Mouse (Mus musculus): Measurements from ENCODE around the gene Sh3gl3. TPM values are rescaled to one million over a fixed set of nuclear protein-coding genes. Genes with fewer than 3 reads are reported as not detected.
A peak's percentile ranks its signal among the peaks of the same experiment; 100 is the strongest.

Gene Sh3gl3
- polyA plus RNA-seq, 1 experiment from 2014 or later = 26.7 TPM

DNA sequence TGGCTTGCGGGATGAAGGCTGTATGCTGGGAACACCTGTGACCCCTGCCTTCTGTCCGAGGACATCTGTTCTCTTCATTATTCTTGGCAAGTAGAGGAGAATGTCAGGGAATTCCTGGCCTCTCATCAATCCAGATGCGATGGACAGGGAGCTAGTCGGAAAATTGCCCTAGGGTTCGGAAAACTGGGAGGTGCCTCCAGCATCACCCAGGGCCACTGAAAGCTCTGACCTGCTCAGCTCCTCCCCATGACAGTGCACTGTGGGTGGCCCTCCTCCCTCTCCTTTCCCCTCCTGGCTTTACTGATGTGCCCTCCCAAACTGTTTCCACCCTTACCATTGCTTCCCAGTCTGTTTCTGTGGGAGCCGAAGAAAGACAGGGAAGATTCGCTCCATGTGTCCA lies 29.5 kb downstream of the Sh3gl3 start:
- no peak overlapping the region for H3K27ac ChIP-seq
- no peak overlapping the region for H3K4me3 ChIP-seq
- no peak overlapping the region for H3K4me2 ChIP-seq (replicated peaks)
- no peak for ATAC-seq (ENCODE audit: low FRiP score)
- no peaks in the 10 kb centered on the region for H3K36me3 ChIP-seq
- WGBS = 69% methylated on average over 7 of the region's 7 CpGs
- H3K27me3 ChIP-seq = no peaks in the 10 kb centered on the region
- no peak overlapping the region for H3K9ac ChIP-seq
- no peaks in the 10 kb centered on the region for H3K9me3 ChIP-seq (replicated peaks)
- H3K4me1 ChIP-seq = peaks cover 9% of the 10 kb centered on the region

DNA sequence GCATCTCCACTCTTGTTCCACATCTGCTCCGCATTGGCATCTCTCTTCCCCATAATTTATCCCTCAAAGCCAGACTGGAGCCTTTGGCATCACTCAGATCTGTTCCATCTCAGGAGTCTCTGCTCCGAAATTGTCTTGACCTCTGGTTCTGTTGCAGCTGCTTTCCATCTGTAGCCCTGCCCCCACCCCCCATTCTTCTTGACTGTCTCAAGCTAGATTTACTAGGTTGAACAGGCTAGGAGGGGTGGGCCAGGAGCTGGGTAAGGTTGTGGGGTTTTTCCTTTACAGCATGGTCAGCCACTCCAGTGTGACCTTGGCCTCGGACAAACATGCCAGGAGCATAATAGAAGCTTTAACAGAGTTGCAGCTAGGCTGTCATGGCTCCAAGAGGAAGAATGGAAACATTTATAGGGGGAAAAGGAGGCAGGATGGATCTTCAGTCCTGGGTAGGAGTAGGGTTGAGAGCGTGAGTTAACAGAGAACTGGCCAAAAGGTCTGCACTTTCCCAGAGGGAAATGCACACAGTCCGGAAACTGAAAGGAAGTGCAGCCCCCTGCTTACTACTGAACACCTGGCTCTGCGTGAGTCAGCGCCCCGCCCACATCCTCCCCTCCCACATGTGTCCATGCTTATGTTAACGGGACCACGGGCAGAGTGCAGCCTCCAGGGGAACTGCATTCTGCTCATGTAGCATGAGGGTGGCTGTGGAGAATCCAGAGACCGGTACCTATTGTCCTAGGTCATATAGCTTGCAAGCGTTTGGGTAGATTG lies 30.6 kb downstream of the Sh3gl3 start:
- H3K36me3 ChIP-seq = no peaks in the 10 kb centered on the region
- ATAC-seq (ENCODE audit: low FRiP score) = no peak
- no peaks in the 10 kb centered on the region for H3K9me3 ChIP-seq (replicated peaks)
- H3K4me2 ChIP-seq (replicated peaks) = no peak overlapping the region
- no peak overlapping the region for H3K4me3 ChIP-seq
- no peak overlapping the region for H3K27ac ChIP-seq
- H3K4me1 ChIP-seq = peaks cover 9% of the 10 kb centered on the region
- 55% methylated on average over 12 of the region's 12 CpGs for WGBS
- no peak overlapping the region for H3K9ac ChIP-seq
- no peaks in the 10 kb centered on the region for H3K27me3 ChIP-seq

DNA sequence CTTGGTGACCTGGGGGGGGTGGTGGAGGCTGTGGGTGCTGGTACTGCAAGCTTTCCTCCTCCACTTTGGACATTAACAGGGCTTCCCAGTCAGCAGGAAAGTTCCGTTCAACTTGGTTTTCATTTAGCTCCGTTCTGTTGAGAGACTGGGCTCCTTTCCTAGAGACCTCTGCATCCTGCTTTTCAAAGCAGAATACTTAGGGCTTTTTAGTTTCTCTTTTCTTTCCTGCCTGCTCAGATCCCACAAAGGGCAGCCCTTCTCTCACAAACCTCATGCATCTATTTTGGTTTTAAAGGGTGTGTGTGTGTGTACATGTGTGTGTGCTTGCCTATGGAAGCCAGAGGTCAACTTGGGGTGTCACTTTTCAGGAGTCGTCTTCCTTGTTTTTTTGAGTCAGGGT lies 31.3 kb downstream of the Sh3gl3 start:
- Histone ChIP-seq H3K27ac (no peak overlapping the region), H3K9ac (no peak overlapping the region), H3K4me3 (no peak overlapping the region), H3K4me2 (replicated peaks) (no peak overlapping the region), H3K4me1 (peaks cover 9% of the 10 kb centered on the region), H3K36me3 (no peaks in the 10 kb centered on the region), H3K9me3 (replicated peaks) (no peaks in the 10 kb centered on the region), H3K27me3 (no peaks in the 10 kb centered on the region)
- no peak for ATAC-seq (ENCODE audit: low FRiP score)
- WGBS = 83% methylated on average over 3 of the region's 3 CpGs

DNA sequence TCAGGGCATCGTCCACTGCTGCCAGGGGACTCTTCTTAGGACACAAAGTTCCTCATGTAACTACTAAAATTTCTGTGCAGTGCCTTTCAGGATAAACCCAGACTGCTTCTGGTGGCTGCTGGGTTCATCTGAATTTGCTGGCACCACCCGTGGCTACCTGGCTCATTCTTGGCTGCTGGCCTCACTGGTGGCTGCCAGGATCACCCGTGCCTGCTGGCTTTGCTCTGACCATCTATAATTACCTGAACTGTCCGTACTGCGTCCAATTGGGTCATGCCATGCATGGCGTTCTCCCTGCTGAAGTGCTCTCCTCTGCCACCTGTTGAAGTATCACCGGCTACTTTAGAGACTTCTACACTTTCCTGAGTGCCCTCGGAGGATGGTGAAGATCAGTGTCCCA lies 33.1 kb downstream of the Sh3gl3 start:
- Histone ChIP-seq H3K36me3 (no peaks in the 10 kb centered on the region), H3K9me3 (replicated peaks) (no peaks in the 10 kb centered on the region), H3K4me1 (peaks cover 9% of the 10 kb centered on the region), H3K4me3 (no peak overlapping the region), H3K27ac (no peak overlapping the region), H3K9ac (no peak overlapping the region), H3K27me3 (no peaks in the 10 kb centered on the region), H3K4me2 (replicated peaks) (no peak overlapping the region)
- WGBS = 91% methylated on average over 8 of the region's 8 CpGs
- no peak for ATAC-seq (ENCODE audit: low FRiP score)

DNA sequence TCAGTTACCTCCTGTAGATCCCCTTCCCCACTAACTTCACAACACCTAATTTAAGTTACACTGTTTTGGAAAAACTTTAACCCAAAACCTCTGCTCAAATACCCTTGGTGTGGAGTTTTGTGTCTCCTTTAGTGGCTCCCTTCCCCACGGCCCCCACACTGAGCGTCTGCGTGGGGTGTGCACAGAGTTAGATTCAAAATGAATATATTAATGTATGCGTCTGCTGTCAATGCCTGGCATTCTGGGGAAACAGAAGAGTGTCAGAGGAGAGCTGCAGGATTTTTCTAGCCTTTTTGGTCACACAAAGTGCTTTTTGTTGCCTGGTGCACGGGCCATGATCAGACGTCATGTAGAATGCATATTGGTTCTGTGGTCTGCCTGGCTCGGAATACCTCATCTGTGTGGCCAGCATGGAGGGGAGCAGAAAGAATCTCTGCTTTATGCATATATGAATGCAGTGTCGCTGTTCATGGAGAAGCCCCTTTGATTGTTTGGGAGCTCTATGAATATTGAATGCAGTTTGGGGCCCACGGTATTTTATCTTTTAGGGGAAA lies 47.8 kb downstream of the Sh3gl3 start:
- no peak overlapping the region for H3K4me3 ChIP-seq
- H3K4me2 ChIP-seq (replicated peaks) = no peak overlapping the region
- no peak overlapping the region for H3K27ac ChIP-seq
- H3K9me3 ChIP-seq (replicated peaks) = no peaks in the 10 kb centered on the region
- peaks cover 3% of the 10 kb centered on the region; the same call in 1 of the 2 replicates for H3K27me3 ChIP-seq
- WGBS = 45% methylated on average over 9 of the region's 9 CpGs
- H3K36me3 ChIP-seq = no peaks in the 10 kb centered on the region
- H3K9ac ChIP-seq = no peak overlapping the region
- peaks cover 6% of the 10 kb centered on the region; the same call in 1 of the 2 replicates for H3K4me1 ChIP-seq
- ATAC-seq (ENCODE audit: low FRiP score) = 0 out of 2 replicates have a peak, but pooled peaks have one; percentile 38

DNA sequence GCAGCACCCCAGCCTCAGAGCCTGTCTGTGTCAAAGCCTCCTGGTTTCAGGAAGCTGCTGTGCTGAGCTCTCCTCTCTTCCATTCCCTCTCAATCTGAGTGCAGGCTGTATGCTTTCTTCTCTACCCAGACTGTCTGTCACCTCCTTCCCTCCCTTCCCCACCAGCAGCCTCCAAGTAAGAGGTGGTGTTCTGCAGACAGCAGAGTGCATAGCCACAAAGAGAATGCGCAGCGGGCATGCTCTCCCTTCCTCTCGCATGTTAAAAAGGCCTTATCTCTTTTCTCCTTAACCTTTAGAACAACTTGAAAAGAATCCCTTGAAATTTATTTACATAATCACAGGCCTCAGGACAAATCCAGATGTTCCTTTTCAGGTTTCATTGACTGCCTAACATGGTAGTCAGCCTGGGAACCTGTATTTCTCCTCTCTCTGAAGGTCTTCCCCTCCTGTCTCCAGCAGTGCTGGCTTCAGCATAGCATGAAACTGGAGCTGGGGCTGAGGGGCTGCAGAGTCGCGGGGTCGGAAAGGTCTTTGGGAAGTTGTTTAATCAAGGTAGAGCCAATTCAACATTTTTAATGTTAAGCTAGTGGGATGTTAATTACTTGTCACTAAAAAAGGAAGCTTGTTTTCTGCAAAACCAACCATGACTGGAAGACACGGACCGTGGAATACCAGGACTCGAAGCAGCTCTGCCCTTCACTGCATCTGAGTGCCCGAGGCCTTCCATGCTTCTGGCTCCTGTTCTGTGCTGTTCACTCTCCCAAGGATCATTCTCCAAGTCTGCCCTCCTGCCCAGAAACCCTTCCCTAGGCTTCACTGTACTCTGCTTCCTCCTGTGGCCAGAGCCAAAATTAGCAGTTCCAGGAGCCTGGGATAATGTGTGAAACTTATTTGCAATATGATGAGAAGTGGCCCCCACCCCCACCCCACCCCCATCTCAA lies 50.5 kb downstream of the Sh3gl3 start:
- Histone ChIP-seq H3K27me3 (peaks cover 3% of the 10 kb centered on the region; the same call in 1 of the 2 replicates), H3K4me2 (replicated peaks) (no peak overlapping the region), H3K27ac (no peak overlapping the region), H3K36me3 (no peaks in the 10 kb centered on the region), H3K4me1 (peaks cover 6% of the 10 kb centered on the region; the same call in 1 of the 2 replicates), H3K9ac (no peak overlapping the region), H3K9me3 (replicated peaks) (no peaks in the 10 kb centered on the region), H3K4me3 (no peak overlapping the region)
- WGBS = 21% methylated on average over 10 of the region's 10 CpGs
- no peak for ATAC-seq (ENCODE audit: low FRiP score)

DNA sequence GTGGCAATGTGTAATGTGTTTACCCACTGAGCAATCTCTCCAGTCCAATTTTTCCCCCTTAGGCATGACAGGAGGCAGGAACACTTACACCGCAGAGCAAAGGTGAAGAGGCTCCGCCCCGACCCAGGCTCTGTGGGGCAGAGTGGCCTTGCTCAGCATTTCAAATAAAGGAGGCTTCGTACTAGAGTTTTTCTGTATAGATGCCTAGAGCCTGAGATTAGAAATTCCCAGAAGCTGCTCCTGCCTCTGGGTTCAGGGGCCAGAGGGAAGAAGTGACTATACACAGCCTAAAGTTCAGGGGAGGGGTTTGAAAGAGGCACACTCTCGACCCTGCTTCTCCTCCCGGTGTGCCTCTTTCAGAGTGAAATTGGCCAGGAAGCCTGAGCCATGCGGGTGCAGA lies 59.6 kb downstream of the Sh3gl3 start:
- 70% methylated on average over 7 of the region's 7 CpGs for WGBS
- Histone ChIP-seq H3K27ac (no peak overlapping the region), H3K4me3 (no peak overlapping the region), H3K27me3 (no peaks in the 10 kb centered on the region), H3K36me3 (no peaks in the 10 kb centered on the region), H3K9me3 (replicated peaks) (no peaks in the 10 kb centered on the region), H3K4me1 (peaks cover 24% of the 10 kb centered on the region), H3K4me2 (replicated peaks) (no peak overlapping the region), H3K9ac (no peak overlapping the region)
- no peak for ATAC-seq (ENCODE audit: low FRiP score)

DNA sequence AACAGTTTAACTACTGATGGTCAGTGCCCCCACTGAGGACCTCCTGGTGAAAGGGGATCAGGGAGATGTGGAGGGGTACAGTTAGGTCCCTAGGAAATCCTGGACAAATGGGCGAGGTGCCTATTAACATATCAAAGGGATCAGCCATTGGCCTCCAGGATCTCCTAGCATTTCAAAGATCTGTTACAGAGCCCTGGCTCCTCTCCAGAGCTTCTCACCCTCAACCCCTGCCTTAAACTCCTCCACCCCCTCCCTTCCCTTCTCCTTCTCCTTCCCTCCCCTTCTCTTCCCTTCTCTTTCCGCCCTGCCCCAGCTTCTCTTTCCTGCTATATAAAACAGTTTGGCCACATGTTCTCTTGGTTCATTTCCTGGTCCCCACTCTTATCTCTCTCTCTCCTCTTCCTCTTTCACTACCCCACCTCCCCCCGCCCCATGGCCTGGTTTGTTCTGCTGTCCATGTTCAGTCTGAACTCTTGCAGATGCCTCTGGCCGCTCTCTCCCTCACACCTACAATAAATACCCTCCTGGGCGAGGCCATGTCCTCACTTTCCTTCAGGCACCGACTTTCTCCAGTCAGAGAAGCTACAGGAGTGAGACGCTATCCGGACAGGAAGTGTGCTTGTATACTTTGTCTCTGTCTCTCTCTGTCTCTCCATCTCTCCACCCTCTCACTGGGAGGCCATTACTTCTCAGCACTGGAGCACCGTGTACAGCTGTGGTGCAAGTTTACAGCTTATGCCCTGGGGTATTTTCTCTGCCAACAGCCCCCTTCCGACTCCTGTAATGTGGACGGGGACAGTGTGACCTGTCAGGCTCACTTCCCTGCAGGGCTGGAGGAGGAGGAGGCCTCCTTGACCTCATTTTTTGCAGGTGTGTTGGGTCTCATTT lies 60.6 kb downstream of the Sh3gl3 start:
- 41% methylated on average over 11 of the region's 11 CpGs for WGBS
- Histone ChIP-seq H3K9ac (no peak overlapping the region), H3K27ac (no peak overlapping the region), H3K36me3 (no peaks in the 10 kb centered on the region), H3K4me1 (peaks cover 24% of the 10 kb centered on the region), H3K9me3 (replicated peaks) (no peaks in the 10 kb centered on the region), H3K4me2 (replicated peaks) (no peak overlapping the region), H3K27me3 (no peaks in the 10 kb centered on the region), H3K4me3 (no peak overlapping the region)
- ATAC-seq (ENCODE audit: low FRiP score) = 0 out of 2 replicates have a peak, but pooled peaks have one; percentile 19

DNA sequence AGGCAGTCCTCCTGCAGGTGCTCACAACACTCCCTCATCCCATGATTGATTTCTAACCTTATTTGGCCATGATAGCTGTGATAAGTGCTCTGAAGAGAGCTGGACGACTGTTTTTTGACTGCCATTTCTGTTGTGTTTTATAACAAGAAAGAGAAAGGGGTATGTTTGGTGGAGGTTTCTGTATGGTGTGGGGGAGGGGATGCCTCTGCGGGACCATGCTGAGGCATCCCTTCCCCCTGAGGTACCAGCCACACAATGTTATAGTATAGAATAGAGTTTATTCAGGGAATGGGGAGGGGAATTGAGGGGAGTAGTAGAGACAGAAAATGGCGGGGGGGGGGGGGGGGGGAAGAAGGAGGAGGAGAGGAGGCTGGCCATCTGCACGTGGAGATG lies 61.3 kb downstream of the Sh3gl3 start:
- Histone ChIP-seq H3K36me3 (no peaks in the 10 kb centered on the region), H3K4me1 (peaks cover 24% of the 10 kb centered on the region), H3K9me3 (replicated peaks) (no peaks in the 10 kb centered on the region), H3K4me2 (replicated peaks) (no peak overlapping the region), H3K9ac (no peak overlapping the region), H3K27ac (no peak overlapping the region), H3K4me3 (no peak overlapping the region), H3K27me3 (no peaks in the 10 kb centered on the region)
- WGBS = 24% methylated on average over 2 of the region's 4 CpGs
- no peak for ATAC-seq (ENCODE audit: low FRiP score)

DNA sequence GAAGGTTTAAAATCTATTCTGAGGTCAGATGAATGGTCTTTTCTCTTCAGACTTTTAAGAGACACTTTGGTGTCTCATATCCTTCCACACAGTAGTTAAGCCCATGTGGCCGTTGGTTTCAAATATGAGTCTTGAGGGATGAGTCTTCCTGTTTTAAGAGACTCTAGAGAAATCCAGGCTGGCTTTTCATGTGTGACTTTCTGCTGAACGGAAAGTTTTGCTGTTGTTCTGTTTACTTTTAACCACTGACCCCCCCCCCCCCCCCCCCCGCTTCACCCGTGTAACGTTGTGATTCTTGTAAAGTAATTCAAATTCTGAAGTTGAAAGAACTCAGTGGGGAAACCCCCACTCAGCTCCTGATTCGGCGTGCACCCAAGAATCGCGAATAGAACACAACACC lies 61.8 kb downstream of the Sh3gl3 start:
- no peaks in the 10 kb centered on the region for H3K36me3 ChIP-seq
- ATAC-seq (ENCODE audit: low FRiP score) = no peak
- H3K9me3 ChIP-seq (replicated peaks) = no peaks in the 10 kb centered on the region
- no peak overlapping the region for H3K4me3 ChIP-seq
- H3K4me2 ChIP-seq (replicated peaks) = no peak overlapping the region
- no peaks in the 10 kb centered on the region for H3K27me3 ChIP-seq
- no peak overlapping the region for H3K9ac ChIP-seq
- H3K27ac ChIP-seq = no peak overlapping the region
- peaks cover 24% of the 10 kb centered on the region for H3K4me1 ChIP-seq
- WGBS = 63% methylated on average over 9 of the region's 9 CpGs

DNA sequence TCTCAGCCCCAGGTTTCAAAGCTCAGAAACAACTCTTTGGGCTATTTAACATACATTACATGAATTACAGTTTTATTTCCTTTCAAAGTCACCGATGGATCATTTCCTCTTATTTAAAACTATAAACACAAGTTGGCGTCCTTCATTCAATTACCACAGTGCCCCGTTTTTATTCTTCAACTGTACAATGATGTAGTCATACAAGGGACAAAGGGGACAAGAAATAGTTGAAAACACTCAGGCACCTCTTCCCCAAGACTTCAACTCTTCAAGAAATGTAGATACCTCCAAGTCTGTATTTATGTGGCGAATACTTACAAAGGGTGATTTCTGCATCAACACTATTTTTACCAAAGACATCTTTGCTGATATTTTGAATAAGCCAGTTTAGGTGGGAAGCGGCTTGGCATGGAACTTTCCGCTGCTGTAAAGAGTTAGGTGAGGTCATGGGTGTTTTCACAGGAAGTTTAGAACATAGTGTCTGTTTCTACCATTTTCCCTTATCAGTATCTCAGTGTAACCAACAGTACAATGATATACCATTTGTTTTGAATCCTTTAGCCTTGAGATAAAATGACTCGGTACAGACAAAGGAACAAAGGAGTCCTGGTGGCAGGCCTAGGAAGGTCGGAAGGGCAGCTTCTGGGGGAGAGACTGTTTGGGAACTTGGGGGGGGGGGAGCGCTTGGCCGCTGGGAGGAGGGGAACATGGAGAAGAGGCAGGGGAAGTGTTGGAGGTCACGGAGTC lies 62.7 kb downstream of the Sh3gl3 start:
- Histone ChIP-seq H3K36me3 (no peaks in the 10 kb centered on the region), H3K27me3 (no peaks in the 10 kb centered on the region), H3K9me3 (replicated peaks) (no peaks in the 10 kb centered on the region), H3K9ac (no peak overlapping the region), H3K27ac (no peak overlapping the region), H3K4me3 (no peak overlapping the region), H3K4me2 (replicated peaks) (no peak overlapping the region), H3K4me1 (peaks cover 18% of the 10 kb centered on the region)
- no peak for ATAC-seq (ENCODE audit: low FRiP score)
- 68% methylated on average over 9 of the region's 11 CpGs for WGBS

Measured in hindbrain, embryonic 12.5 days (tissue).